Mouse (Mus musculus) CH12.LX (cell line): ENCODE data around the gene Stxbp1. TPM values are rescaled to one million over a fixed set of nuclear protein-coding genes. Genes with fewer than 3 reads are reported as not detected.

Source experiments
- DNase-seq: peaks from one replicate; pipeline ENCODE4 v3.0.0-alpha.2; 2013; ENCODE audit errors: extremely low read depth
- H3K27ac ChIP-seq: 2 replicates; pipeline ENCODE4 v1.5.1; 2012; ENCODE audit warnings: low read depth, mild to moderate bottlenecking, control low read depth, moderate library complexity; ENCODE audit not compliant: insufficient read depth
- H3K27me3 ChIP-seq: replicated peaks from 2 replicates; pipeline ENCODE3; 2012; ENCODE audit warnings: inconsistent platforms
- H3K36me3 ChIP-seq, 2 experiments: replicated peaks in 1 of 2; 2 replicates each; pipeline versions ENCODE3 to v1.6.1; 2012; ENCODE audit warnings: inconsistent platforms in 1 of 2, low read length in 1 of 2, mild to moderate bottlenecking in 1 of 2, mixed read lengths in 1 of 2, moderate library complexity in 1 of 2; ENCODE audit not compliant: control insufficient read depth in 1 of 2, insufficient read depth in 1 of 2
- H3K4me1 ChIP-seq, 2 experiments: 2 replicates each; pipeline ENCODE4 v1.6.1; 2012; ENCODE audit warnings: inconsistent platforms in 1 of 2, moderate library complexity in 1 of 2; ENCODE audit not compliant: insufficient read depth in 2 of 2, control insufficient read depth in 1 of 2
- H3K4me2 ChIP-seq: 2 replicates; pipeline ENCODE4 v1.6.1; 2012; ENCODE audit warnings: low read depth, mild to moderate bottlenecking, control low read depth; ENCODE audit not compliant: poor library complexity, insufficient read depth, severe bottlenecking
- H3K4me3 ChIP-seq, 3 experiments: fragments of 150-350 bp in 1 of 3; sonication (generic) in 1 of 3; replicated peaks in 1 of 3; 2 replicates each; pipeline versions ENCODE3 to v1.5.1; 2011 to 2012; ENCODE audit warnings: low read depth in 2 of 3, low read length in 2 of 3, mild to moderate bottlenecking in 2 of 3, moderate library complexity in 2 of 3, control low read depth in 1 of 3, improper control_type of control experiment in 1 of 3, inconsistent platforms in 1 of 3, mixed read lengths in 1 of 3; ENCODE audit not compliant: poor library complexity in 1 of 3
- H3K79me2 ChIP-seq: replicated peaks from 2 replicates; pipeline ENCODE4 v1.6.1; 2012; ENCODE audit warnings: mild to moderate bottlenecking, moderate library complexity; ENCODE audit not compliant: control insufficient read depth, poor library complexity, insufficient read depth, severe bottlenecking; ENCODE audit errors: extremely low read depth
- H3K9ac ChIP-seq: 2 replicates; pipeline ENCODE4 v1.6.1; 2012; ENCODE audit warnings: low read depth, mild to moderate bottlenecking, control low read depth, moderate library complexity; ENCODE audit not compliant: insufficient read depth
- H3K9me3 ChIP-seq: replicated peaks from 2 replicates; pipeline ENCODE3; 2012; ENCODE audit warnings: low read length, inconsistent platforms, mixed read lengths
- CTCF ChIP-seq, 2 experiments: IDR thresholded peaks in 1 of 2; conservative IDR thresholded peaks in 1 of 2; 2 replicates each; pipeline ENCODE4 v1.5.1; 2011 to 2012; ENCODE audit warnings: low read depth in 2 of 2, low read length in 2 of 2, improper control_type of control experiment in 1 of 2, inconsistent platforms in 1 of 2, mild to moderate bottlenecking in 1 of 2, moderate library complexity in 1 of 2
- GABPA ChIP-seq: IDR thresholded peaks from 2 replicates; pipeline ENCODE4 v1.6.1; 2012; ENCODE audit warnings: low read depth, low read length, improper control_type of control experiment, inconsistent platforms; ENCODE audit not compliant: insufficient replicate concordance
- JUN ChIP-seq: IDR thresholded peaks from 2 replicates; pipeline ENCODE4 v1.6.1; 2011; ENCODE audit warnings: low read depth, mild to moderate bottlenecking, low read length, improper control_type of control experiment, moderate library complexity; ENCODE audit not compliant: insufficient read depth
- JUND ChIP-seq: conservative IDR thresholded peaks from 2 replicates; pipeline ENCODE4 v1.6.1; 2011; ENCODE audit warnings: low read depth, low read length, improper control_type of control experiment
- MAFK ChIP-seq: IDR thresholded peaks from 2 replicates; pipeline ENCODE4 v1.6.1; 2011; ENCODE audit warnings: low read length, improper control_type of control experiment; ENCODE audit not compliant: insufficient replicate concordance
- MAX ChIP-seq: IDR thresholded peaks from 2 replicates; pipeline ENCODE4 v1.6.1; 2011; ENCODE audit warnings: low read length, improper control_type of control experiment
- MEF2A ChIP-seq: IDR thresholded peaks from 2 replicates; pipeline ENCODE4 v1.6.1; 2014; ENCODE audit warnings: low read depth, mild to moderate bottlenecking, inconsistent platforms, low read length, improper control_type of control experiment, borderline replicate concordance
- MXI1 ChIP-seq: IDR thresholded peaks from 2 replicates; pipeline ENCODE4 v1.6.1; 2011; ENCODE audit warnings: mild to moderate bottlenecking, low read depth, low read length, improper control_type of control experiment
- MYC ChIP-seq: IDR thresholded peaks from 2 replicates; pipeline ENCODE4 v1.6.1; 2011; ENCODE audit warnings: low read depth, mild to moderate bottlenecking, improper control_type of control experiment, low read length
- NELFE ChIP-seq: IDR thresholded peaks from 2 replicates; pipeline ENCODE4 v1.6.1; 2011; ENCODE audit warnings: low read depth, low read length, improper control_type of control experiment
- POLR2A ChIP-seq: IDR thresholded peaks from 2 replicates; pipeline ENCODE4 v1.6.1; 2011; ENCODE audit warnings: low read depth, mild to moderate bottlenecking, improper control_type of control experiment, low read length
- RAD21 ChIP-seq: IDR thresholded peaks from 2 replicates; pipeline ENCODE4 v1.6.1; 2011; ENCODE audit warnings: low read depth, mild to moderate bottlenecking, low read length, improper control_type of control experiment, moderate library complexity
- SMC3 ChIP-seq: IDR thresholded peaks from 2 replicates; pipeline ENCODE4 v1.6.1; 2011; ENCODE audit warnings: low read depth, low read length, improper control_type of control experiment
- TCF12 ChIP-seq: IDR thresholded peaks from 2 replicates; pipeline ENCODE4 v1.6.1; 2014; ENCODE audit warnings: low read depth, mild to moderate bottlenecking, inconsistent platforms, low read length, improper control_type of control experiment
- UBTF ChIP-seq: IDR thresholded peaks from 2 replicates; pipeline ENCODE4 v1.6.1; 2012; ENCODE audit warnings: low read depth, mild to moderate bottlenecking, inconsistent platforms, low read length, improper control_type of control experiment, moderate library complexity
- USF2 ChIP-seq: conservative IDR thresholded peaks from 2 replicates; pipeline ENCODE4 v1.6.1; 2011; ENCODE audit warnings: low read depth, low read length, improper control_type of control experiment
- ZNF384 ChIP-seq: IDR thresholded peaks from 2 replicates; pipeline ENCODE4 v1.6.1; 2012; ENCODE audit warnings: low read depth, low read length, improper control_type of control experiment, inconsistent platforms
- dilution Hi-C: fragments of 300-500 bp; cut with MboI; formaldehyde crosslinking; loops from 2 replicates; pipeline ENCODE4 v1.14.3; 2020; ENCODE audit warnings: low sequenced_read_pairs; ENCODE audit not compliant: extremely low pct_unique_long_range_greater_than_20kb, extremely low pct_ligation_motif_present
- in situ Hi-C: fragments of 300-500 bp; cut with MboI; formaldehyde crosslinking; loops from 3 replicates; pipeline ENCODE4 v1.14.3; 2019; ENCODE audit warnings: low sequenced_read_pairs, low pct_ligation_motif_present, low pct_unique_long_range_greater_than_20kb, mixed read lengths
- polyA plus RNA-seq: library from polyadenylated mRNA; unstranded; fragments of >175 nt; gene quantifications from 2 replicates; pipeline ENCODE4 v1.2.1, GENCODE M21; 2012; ENCODE audit warnings: low read depth; ENCODE audit not compliant: insufficient read length
- total RNA-seq, 2 experiments: library from RNA; depleted of rRNA; stranded (reverse); fragments of 300-350 nt in 1 of 2; fragments of >200 nt in 1 of 2; gene quantifications; 2 replicates each; pipeline ENCODE4 v1.2.3; 2012 to 2014

The Stxbp1 gene
- total and polyA plus RNA-seq, 3 experiments = 1.5 to 8.3 (median 2.5) TPM

DNA sequence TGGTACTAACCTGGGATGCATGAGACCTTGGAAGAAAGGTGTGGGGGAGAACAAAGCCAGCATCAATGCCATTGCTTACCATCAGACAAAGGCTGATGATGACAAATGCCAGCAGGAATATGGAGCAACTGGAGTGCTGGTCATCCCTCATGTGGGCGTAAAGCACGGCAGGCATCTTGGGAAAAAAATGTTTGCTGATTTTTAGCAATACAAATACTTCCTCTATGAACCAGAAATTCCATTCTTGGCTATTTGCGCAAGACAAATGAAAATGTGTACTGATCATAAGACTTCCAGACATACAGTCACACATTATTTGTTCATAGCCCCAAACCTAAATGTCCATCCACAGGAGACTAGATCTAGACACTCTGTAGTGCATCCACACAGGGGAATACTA is 16.3 kb upstream of the Stxbp1 start:
- H3K4me2 ChIP-seq = no peak overlapping the region
- H3K27ac ChIP-seq = no peak overlapping the region
- dilution Hi-C loops = no loop called here
- TF ChIP-seq NELFE (no peak), ZNF384 (no peak), UBTF (no peak), MYC (no peak), MAFK (no peak), USF2 (no peak), SMC3 (no peak), MAX (no peak), JUN (no peak), CTCF (conservative IDR thresholded peaks at IDR 0.05 in 1 of 2, IDR thresholded peaks at IDR 0.05 in 1 of 2; ENCODE audit: low read depth in 2 of 2, low read length in 2 of 2) (no peak), RAD21 (no peak), JUND (no peak), MXI1 (no peak), POLR2A (no peak), MEF2A (no peak), TCF12 (no peak)
- H3K27me3 ChIP-seq = no peaks in the 10 kb centered on the region
- in situ Hi-C loops = no loop called here
- DNase-seq = no peak
- no peak overlapping the region for H3K4me3 ChIP-seq
- H3K9me3 ChIP-seq = no peaks in the 10 kb centered on the region
- no peak overlapping the region for H3K9ac ChIP-seq
- H3K4me1 ChIP-seq = peaks cover 0 to 3% of the 10 kb centered on the region in 2 experiments; a peak in 1 of 4 replicates
- H3K36me3 ChIP-seq = no peaks in the 10 kb centered on the region
- H3K79me2 ChIP-seq = no peaks in the 10 kb centered on the region

DNA sequence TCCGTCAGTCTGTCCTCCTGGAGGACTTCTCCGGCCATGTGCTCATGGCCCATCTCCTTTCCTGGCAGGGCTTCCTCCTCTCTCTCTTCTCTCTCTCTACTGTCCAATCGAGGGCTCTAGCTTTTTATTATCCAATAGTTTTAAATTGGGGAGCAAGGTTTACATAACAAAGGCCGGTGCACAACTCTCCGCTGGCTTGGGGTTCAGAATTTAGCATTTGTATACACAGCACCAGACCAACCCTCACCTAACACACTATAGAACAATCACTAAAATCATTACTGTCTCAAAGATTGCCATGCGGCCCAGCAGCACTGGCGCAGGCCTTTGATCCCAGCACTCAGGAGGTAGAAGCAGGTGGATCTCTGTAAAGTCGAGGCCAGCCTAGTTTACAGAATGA is 13.8 kb upstream of the Stxbp1 start:
- Histone ChIP-seq H3K27ac (no peak overlapping the region), H3K36me3 (no peaks in the 10 kb centered on the region), H3K4me1 (peaks cover 3% of the 10 kb centered on the region in 2 experiments; a peak in 3 of 4 replicates), H3K9ac (no peak overlapping the region), H3K79me2 (no peaks in the 10 kb centered on the region), H3K9me3 (no peaks in the 10 kb centered on the region), H3K4me3 (no peak overlapping the region), H3K4me2 (no peak overlapping the region), H3K27me3 (no peaks in the 10 kb centered on the region)
- dilution Hi-C loops (no loop called here), in situ Hi-C loops (no loop called here)
- TF ChIP-seq GABPA (no peak), MEF2A (no peak)
- no peak for DNase-seq
